Mouse (Mus musculus) fat pad, adult 2 months (tissue): ENCODE results near the gene Mroh8.

ENCODE experiments used
- DNase-seq: peaks from one replicate; pipeline ENCODE4 v3.0.0-alpha.2; 2011; ENCODE audit warnings: low read depth, low spot score; ENCODE audit errors: extremely low read depth

Gene Mroh8

GRCm38 (mm10) chr2:157279416-157279800, at the start of gene Mroh8:
TSS of gene Mroh8 (minus strand) at chr2:157279549.
- DNase-seq, result no peak

GRCm38 (mm10) chr2:157328570-157328969, 49.2 kb upstream of the Mroh8 start:
- DNase-seq, result no peak

- no peak for DNase-seq
These were observed 48.8 kb upstream of the Mroh8 start for GRCm38 (mm10) chr2:157328106-157328505.

GRCm38 (mm10) chr2:157325238-157325637, 45.9 kb upstream of the Mroh8 start:
- DNase-seq, result no peak

GRCm38 (mm10) chr2:157322029-157322766, 42.8 kb upstream of the Mroh8 start:
- DNase-seq, result no peak

DNA sequence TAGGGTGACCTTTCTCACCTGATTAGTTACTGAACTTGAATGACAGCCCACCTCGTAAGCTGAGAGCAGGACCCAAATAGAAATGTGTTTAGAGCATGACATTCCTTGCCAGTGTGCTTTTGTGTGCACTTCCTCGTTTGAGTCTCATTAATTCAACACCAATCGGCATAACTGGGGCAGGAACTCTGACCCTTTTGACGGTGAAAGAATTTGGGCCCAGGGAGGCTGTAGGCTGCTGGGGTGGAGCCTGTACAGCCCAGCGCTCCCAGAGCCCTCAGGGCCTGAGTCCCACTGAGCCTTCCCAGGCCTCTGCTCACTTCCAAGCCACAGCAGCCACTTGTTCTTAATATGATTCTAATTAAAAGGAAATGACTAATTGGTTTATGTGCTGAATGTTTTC, 41.5 kb upstream of the Mroh8 start:
- DNase-seq, result no peak

- peak; percentile 83 for DNase-seq
These were observed 40.8 kb upstream of the Mroh8 start for GRCm38 (mm10) chr2:157320135-157320534.

GRCm38 (mm10) chr2:157317220-157317619, 37.9 kb upstream of the Mroh8 start:
- DNase-seq, result no peak

DNA sequence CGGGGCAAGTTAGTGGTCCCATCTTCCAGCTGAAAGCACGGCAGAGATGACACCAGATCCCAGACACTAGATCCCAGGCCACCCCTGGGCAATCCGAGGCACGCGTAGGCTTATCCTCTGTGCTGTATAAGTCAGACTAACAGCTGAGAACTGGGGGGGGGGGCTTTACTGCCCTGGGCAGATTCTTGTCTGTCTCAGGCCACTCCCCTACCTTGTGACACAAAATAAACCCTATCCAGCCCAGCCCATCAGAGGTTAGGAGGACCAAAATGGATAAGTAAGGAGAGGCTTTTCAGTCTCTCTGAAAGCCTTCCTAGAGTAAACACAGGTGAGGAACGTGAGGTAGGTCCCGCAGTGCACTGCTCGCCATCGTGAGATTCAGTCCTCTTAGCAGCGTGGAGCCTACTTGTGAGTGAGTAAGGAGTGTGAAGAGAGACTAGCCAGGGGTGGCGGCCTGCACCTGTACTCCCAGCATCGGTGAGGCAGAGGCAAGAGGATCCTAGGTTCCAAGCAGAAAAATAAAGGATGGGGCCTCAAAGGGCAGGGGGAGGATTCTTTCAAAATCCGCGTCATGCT, 37.1 kb upstream of the Mroh8 start:
- no peak for DNase-seq

GRCm38 (mm10) chr2:157315486-157315885, 36.1 kb upstream of the Mroh8 start:
- DNase-seq, result no peak

- no peak for DNase-seq
These were observed 35.0 kb upstream of the Mroh8 start for GRCm38 (mm10) chr2:157314310-157314709.

DNA sequence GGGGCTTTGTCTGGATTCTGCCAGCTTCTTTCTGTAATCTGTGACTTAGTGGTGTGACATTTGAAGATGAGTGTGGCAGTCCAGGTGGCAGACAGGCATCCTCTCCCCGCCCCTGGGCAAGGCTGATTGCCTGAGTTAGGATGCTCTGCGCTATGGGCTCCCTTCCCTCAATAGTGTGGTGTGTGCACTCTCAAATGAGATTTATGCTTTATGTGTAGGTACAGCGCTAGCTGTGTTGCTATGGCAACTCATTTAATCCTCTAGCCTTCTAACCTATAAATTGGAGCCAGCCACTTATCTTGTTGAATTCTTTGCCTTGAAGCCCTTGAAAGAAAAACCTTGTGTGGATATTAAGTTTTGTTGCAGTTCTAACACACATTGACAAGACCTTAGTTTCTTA, 34.4 kb upstream of the Mroh8 start:
- DNase-seq, result no peak

GRCm38 (mm10) chr2:157310963-157311637, 31.8 kb upstream of the Mroh8 start:
- DNase-seq, result no peak

GRCm38 (mm10) chr2:157309611-157310010, 30.3 kb upstream of the Mroh8 start:
- no peak for DNase-seq

DNA sequence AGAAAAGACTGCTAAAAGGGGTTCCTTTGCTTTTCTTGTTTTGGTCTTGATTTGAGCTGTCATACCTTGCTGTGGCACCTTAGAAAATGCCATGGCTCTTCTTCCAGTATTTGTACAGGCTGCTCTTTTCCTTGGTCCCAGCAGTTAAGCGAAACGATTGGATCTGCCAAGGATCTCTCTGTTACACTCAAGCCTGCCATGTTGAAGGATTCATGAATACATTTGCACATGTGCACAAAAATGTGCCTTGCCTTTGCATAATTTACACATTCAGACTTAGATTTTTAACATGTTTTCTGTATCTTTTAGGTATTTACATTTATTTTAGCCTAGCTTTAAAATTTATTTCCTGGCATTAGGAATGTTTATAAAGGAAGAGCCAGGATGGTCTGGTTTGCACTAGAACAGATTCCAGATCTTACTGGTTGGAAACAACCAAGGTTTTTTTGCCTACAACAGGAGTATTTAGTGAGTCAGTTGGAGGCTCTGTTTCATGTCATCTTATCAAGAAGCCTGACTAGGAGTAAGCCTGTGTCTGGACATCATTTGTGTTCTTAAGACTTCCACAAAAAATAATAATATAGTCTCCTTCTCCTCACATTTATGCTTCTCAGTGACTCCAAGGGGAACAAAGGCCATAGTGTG, 29.0 kb upstream of the Mroh8 start:
- DNase-seq, result no peak

- no peak for DNase-seq
These were observed 28.4 kb upstream of the Mroh8 start for GRCm38 (mm10) chr2:157307715-157308265.

DNA sequence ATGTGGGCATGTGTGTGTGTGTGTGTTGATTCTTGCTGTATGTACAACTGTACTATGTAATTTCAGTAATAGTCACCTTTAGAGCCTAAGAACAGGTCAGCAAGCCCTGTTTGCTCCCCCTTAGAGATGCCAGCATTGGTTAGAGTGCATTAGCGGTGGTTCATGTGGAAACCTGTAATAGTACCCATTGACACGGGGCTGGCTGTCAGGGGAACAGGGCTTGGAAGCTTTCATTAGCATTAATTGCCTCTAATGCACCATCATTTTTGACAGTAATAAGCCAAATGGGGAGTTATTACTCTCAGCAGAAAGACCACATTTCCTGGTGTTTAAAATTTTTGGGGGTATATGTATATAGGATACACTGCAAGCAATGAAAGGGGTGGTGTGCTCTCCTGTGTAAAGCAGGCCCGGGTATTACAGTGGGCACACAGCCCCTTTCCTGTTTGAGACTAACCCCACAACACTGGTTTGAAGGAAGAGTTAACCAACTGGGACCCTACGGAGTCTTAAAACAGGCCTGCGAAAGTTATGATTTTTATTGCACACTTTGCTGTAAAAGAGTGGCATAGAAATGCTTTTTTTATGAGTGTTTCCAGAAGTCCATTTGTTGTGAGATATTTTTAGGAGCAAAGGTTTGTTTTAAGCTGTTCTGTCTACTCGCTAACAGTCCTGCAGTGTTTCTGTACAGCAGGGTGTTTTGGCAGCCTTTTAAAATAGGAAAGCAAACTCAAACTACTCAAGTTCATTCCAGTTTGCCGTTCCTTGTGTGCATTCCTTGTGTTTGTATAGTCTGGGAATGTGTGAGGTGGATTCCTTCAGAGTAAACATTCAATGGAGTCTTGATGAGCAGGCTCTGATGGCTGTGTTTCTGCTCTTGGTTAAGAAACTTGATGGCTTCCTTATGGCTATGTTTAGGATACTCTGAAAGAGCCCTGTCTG, 27.0 kb upstream of the Mroh8 start:
- no peak for DNase-seq

DNA sequence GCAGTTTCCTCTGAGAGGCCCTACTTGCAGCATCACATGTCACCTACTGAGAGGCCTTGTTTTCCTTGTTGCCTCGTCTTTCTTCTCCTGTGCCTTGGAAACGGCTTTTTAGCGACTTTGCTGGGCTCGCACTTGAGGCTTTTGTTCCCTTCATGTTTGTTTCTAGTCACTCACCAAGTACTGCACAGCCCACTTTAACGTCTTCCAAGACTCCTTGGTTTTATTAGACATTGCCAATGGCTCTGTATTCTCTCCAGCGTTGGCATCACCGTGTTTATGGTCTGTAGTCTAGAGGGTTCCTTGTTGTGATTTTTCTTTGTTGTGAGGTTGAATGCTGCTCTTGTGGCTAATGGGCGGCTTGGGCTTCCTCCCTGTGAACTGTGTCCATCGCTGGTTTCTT, 23.7 kb upstream of the Mroh8 start:
- no peak for DNase-seq

DNA sequence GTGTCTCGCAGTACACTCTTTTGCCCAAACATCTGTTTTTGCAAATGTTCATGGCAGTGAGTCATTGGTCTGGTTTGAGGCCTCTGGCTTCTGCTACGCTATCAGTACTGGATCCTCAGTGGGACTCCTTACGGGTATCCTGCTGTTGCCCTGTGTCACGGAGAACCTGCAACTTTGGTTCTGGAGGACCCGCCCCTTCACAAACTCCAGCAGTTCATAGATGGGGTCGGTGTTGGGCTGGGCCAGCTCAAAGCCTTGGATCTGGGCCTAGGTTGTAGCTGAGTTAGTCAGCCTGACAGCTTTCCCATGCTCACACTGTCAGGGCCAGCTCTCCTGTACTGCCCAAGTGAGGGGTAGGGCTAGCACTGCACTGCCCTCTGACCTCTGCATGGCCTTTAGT, 20.7 kb upstream of the Mroh8 start:
- DNase-seq, result no peak

- no peak for DNase-seq
These were observed 16.8 kb upstream of the Mroh8 start for GRCm38 (mm10) chr2:157296105-157296689.
